Mouse (Mus musculus) frontal cortex, postnatal 10 days (tissue): ENCODE data around the gene a.
A peak's percentile ranks its signal among the peaks of the same experiment; 100 is the strongest.
"Not testable (repeated sequence)": the region's sequence is repeated elsewhere in the genome, so short reads cannot be mapped to it uniquely, and the experiment has no call there.

Experiments
- DNase-seq, 2 experiments: peaks; one replicate each; pipeline ENCODE4 v3.0.0; 2022; ENCODE audit warnings: low spot score in 2 of 2, mixed read lengths in 1 of 2

Gene a

DNA sequence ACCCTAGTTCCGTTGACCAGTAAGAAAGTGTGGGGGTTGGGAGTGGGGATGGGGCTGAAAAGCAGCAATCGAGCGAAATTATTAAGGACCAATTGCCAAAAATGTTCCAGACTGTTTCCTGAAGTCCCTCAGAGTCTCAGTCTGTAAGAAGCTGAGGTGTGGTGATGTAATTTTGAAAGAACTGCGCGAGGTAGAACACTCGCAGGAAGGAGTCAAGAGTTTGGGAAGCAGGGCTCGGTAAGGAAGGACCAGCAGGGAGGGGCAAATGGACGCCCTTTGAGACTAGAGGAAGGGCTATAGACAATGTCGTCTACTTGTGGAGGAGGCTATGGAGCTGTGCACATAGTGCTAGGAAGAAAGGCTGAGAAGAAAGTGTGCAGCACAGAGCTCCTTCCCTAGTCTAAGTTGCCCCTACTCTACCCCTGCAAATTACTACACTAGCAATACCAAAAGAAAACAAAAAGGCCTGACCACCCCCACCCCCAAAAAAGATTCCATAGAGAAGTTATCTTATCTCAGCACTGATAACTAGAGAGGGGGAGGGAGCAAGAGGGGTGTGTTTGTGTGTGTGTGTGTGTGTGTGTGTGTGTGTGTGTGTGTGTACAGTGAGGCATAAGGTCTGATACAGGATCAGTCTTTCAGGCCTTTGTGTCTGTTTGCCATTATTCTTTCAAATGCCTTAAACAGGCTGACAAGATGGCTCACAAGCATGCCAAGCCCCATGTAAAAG, 260.6 kb downstream of the a start:
- no peak for DNase-seq

DNA sequence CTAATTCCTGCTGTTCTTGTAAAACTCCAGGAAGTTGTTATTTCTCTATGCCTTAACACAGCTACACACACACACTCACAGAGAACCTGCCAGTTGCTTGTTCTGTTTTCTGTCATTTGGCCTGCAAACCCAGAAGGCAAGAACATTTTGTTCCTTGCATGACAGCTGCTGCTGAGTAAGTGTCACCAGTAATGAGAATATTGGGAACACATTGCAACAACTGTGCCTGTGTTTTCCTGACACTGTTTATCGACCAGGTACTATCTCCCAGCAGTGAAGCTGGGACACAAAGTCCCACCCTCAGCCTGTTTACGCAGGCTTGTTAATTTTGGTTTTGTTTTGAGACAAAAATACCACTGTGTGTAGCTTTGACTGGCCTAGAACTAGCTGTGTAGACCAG, 261.5 kb downstream of the a start:
- DNase-seq: no peak

DNA sequence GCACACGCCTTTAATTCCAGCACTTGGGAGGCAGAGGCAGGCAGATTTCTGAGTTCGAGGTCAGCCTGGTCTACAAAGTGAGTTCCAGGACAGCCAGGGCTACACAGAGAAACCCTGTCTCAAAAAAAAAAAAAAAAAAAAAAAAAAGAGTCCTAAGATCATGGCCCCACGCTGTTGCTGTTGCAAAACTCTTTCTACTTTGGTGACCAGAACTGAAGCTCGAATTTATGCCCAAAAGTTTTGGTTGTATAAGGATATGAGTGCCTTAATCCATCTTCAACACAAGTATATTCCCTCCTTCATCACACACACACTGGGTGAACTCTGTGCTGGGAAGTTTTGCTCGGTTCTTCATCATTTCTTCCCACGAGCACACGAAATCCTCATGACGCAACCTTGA, 262.3 kb downstream of the a start:
- DNase-seq: not testable (repeated sequence)

DNA sequence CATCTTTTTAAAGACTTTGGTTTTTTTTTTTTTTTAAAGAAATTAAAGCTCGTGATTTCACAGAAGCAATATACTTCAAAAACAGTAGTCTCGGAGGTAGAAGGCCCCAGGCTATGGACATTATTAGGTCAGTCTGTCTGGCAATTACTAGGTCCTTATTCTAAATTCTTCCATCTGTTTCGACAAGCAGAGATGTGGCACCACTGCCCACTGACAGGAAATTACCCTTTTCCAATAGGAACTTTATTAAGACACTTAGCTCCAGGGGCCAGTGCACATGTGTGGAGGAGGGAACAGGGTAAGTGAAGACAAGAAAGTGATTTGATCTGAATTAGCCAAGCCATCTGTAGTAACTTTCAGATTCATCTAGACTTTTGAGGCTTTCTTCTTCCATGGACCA, 263.5 kb downstream of the a start:
- no peak for DNase-seq

DNA sequence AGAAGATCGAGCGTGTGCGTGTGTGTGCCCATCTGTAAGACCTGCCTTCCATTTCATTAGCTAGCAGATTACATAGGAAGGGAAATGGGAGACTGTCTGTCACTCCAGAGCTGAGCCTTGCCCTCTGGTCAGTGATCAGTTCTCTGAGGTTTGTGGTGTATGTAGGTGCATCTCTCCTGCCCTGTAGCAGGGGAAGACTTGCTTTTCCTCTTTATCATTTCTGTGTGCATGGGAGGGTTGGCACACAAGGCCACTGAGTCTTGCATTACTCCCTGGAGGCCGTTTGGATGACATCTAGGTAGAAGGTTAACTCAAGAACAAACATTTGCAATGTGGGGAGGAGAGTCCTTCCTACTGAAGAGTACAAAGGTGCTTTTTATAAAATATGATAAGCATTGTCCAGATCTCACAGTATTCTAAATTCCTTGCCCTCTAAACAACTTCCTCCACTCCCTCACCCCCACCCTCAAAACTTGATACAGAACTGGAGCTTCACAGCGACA, 264.9 kb downstream of the a start:
- no peak for DNase-seq

DNA sequence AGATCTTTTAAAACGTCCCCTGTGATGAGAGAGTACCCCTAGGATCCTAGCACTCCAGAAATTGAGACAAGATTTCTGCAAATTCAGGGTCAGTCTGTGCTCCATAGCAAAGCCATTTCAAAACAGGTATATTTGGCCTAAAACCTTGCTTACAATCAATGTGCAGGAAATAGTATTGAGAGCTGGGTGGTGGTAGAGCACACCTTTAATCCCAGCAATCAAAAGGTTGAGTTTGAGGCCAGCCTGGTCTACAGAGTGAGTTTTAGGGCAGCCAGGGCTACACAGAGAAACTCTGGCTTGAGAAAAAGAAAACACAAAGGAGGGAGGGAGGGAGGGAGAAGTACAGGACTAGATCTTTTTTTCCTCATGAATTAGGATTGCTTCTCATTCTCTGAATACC, 266.2 kb downstream of the a start:
- no peak for DNase-seq

DNA sequence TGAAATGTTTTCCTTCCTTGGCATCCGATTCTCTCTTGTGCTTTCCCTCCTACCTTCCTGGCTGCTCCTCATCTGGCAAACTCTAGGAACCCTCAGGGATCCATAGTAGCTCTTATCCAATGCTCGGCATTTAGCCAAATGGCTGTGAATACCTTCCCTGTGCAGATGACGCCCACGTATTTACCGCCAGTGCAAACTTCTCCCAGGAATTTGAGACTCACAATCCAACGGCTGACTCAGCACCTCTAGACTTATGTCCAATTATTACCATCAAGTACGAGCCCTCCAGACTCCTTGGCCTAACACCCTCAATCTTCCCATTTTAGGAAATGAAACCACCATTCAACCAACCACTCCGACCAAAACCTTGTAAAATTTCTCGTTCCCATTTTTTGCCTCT, 279.8 kb downstream of the a start:
- no peak for DNase-seq

DNA sequence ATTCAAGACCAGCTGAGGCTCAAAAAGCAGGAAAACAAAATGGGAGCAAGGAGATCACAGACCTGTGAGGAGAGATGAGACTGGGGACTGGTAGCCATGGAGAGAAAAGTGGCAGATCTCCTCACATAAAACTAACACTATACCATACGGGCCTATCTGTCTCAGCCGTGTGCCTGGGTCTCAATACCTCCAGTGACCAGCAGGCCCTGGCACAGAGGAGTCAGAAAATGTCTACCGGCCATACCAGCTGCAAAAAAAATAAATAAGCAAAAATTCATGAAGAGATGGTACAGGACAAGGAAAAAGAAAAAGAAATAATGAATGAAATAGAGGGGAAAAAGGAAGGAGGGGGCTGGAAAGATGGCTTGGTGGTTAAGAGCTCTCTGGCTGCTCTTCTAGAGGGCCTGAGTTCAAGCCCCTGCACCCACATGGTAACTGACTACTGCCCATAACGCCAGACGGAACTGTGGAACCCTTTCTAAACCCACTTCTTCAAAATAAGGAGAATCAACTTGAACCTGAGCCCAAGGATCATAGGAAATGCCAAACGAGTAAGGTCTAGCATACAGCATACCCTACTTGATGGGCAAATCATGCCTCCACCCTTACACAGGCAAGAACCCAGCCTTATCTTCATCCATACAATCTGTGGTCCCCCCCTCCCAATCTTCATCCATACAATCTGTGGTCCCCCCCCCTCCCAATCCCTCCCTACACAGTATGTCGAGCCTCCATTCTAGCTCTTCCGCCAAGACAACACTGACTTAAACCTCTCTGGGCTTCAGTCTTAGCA, 281.3 kb downstream of the a start:
- no peak for DNase-seq

DNA sequence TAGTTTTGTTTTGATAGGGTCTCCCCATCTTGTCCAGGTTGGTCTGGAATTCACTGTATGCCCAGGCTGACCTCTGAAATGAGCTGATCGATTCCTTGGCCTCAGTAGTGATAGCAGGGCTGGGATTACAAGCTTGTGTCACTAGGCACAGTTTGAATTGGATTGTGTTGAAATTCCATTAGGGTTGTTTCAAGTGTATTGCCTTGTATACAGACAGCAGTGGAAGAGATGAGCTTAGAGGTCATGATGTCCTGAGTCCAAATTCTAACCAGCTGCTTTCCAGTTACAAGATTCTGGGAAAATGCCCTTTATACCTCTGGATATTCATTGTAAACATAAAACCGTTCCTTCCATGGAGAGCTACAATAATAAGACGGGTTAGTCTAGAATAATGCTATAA, 282.1 kb downstream of the a start:
- no peak for DNase-seq

DNA sequence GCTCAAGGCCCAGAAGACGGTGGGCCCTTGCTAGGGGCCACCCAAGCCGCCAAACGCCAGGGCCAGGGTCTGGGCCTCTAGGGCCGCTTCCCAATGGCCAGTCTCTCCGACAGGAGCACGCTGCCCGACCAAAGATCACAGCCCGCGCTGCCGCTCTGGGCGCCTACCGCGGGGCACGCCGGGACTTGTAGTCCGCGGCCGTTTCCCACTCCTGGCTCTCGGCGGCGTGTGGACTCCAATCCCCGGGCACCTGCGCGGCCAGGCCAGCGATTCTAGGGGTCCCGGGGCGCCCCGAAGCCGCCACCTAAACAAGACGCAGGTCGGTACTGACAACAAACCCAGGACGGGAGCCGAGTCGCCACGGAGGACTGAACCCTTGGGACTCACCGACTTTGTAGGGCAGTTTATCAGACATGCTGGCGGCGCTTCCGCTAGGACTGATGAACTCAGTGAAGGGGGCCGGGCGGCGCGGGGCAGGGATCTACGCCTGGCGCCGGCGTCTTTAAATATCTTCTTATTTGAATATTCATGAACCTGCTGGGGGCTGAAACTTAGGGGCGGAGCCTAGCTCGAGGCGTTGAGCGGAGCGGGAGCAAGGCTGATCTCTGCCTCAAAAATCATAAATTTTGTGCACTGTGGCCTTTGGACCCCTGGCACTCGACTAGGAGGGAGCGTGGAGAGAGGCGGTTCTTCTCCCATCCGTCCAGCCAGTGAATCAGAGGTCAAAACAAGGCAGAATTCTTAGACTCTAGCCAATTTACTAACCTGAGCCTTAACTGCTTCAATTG, 283.0 kb downstream of the a start, which contains the start of gene Ahcy:
Gene Ahcy, minus strand, starts transcription at position 520 of the 788 bp plus-strand sequence.
- DNase-seq: peak; percentile 77 to 88

DNA sequence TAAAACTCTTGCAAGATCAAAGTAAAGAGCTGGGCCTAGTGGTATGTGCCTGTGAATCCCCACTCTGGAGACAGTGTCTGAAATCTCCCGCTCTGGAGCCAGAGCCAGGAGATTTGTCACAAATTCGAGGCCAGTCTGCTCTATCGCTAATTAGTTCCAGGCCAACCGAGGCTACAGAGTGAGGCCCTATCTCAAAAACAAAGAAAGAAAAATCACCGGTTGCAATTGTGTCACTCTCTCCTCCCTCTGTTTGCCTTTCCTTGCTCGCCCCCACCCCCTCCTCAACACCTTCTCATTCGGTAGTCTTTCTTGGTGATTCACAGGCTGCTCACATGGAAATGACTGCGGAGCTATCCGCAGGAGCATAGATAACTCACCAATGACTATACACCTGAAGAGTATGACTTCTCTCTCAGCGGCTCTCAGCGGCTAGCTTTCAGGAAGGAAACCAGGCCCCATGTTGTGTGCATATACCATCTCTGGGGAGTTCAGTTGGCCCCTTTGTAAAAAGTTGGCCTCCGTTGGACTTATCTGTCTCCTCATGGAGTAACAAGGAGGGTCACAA, 283.6 kb downstream of the a start:
- DNase-seq: no peak

DNA sequence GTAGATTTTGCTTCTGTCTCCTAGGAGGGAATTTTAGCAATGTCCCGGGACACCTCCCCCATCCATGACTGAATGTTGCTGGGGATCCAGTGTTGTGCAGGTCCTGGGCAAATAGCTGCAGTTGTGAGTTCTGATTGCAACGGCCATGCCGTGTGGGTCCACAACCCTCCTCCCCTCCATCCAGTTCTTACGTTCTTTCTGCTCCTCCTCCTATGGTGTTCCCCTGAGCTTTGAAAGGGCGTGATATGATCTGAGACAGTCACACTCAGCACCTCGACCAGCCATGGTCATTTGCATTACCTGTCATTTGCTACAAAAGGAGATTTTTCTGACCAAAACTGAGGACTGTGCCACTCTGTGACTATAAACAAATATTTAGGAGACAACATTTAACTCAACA, 284.4 kb downstream of the a start:
- DNase-seq: no peak

DNA sequence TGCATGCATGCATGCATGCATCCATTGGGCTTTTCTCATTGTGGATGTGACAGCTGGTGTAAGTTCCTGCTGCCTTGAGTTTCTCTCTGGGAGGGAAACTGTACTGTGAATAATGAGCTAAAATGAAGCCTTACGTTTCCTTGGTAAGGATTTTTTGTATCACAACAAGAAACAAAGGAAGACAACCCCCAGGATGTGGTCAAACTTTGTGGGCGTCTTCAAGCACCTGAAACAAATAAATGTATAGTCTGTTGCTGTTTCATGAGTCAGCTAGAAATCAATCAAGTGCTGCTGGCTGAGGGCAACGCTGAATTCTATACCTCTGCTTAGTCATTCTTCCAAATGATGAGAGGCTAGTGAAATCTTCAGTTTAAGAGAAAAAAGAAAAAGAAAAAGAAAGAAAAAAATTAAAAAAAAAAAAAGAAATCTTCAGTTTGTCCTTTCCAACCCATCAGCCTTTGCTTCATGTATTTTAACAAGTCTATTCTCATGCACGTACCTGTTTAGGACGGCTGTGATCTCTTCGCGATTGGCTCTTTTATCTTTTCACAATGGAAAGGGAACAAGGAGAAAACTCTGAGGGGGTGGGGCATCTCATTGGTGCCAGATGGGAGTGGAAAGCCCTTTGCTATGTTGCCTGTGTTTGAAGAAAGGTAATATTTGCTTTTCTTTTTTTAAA, 288.4 kb downstream of the a start:
- no peak for DNase-seq

DNA sequence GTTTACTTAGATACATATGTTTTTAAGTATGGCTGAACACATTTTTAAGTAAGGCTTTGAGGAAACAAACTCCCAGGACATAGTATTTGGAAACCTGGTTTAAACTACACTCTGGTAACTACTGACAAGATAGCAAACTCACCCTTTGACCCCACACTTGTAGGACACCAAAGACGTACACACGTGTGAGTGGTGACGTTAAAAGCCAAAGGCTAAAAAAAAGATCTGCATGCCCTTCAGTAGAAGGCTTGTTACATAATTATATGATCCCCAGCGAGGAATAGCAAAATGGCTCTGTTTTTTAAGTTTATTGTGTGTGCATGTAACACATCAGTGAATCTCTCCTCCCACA, 289.0 kb downstream of the a start:
- no peak for DNase-seq

DNA sequence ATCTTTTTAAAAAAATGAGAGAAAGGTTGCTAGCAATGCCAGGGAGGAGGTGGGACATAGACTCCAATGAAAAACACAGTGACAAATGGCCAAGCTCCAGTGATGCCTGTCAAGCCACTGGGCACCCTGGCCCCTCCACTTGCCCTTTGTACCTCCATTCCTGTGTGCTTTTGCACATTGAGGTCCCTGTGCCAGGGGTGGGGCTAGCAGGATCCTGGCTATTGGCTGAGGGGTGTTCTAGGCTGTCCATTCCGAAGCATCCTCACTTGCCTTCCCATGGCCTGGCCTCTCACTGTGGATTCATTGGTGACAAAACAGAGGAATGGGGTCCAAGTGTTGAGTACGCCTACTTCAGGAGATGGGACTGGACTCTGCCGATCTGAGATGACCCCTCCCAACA, 289.9 kb downstream of the a start:
- DNase-seq: no peak

DNA sequence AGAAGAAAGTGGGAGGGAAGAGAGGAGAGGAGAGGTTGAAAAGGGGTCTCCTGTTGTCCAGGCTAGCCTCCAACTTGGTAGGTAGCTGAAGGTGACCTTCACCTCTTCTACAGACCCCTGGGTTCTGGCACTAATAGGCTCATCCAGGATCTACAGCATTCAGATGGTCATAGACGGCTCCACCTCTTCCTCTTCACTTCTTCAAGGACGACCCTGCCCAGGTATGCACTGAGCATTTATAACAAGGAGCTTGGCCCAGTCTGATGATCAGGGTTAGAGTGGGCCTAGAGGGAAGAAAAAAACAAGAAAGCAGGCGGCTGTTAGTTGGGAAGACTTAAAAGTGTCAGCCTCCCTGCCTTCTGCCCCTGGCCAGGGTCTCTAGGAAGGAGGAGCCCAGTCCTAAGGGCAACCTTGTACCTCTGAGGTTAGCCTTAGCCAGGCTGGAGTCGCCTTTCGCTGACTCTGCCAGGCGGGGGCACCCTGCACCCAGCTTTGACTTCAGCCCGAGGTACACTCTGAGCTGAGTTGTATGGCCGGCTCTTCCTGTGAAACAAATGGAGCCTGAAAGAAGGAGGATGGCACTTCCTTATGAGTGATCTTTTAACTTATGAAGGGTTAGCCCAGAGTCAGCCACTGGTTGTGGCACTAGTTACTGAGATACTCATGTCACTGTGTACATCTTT, 291.1 kb downstream of the a start:
- DNase-seq: peak in 1 of 2 experiments; percentile 53

DNA sequence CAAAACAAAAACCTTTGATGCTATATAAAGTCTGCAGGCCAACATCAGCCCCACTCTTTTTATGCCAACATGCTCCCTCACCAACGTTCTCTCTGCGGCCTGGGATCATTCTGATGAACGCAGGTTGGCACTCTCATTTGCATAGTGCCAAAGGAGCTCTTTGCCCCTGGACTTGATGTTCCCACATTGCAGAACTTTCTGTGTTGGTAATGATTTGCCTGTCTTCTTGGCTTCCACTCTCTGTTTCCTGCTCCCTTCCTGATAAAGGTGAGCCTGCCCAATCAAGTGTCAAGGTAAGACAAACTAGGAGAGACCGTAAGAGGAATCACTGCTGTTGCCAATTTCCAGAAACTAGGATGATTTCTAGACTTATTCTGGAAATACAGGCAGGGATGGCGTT, 293.3 kb downstream of the a start:
- DNase-seq: no peak

DNA sequence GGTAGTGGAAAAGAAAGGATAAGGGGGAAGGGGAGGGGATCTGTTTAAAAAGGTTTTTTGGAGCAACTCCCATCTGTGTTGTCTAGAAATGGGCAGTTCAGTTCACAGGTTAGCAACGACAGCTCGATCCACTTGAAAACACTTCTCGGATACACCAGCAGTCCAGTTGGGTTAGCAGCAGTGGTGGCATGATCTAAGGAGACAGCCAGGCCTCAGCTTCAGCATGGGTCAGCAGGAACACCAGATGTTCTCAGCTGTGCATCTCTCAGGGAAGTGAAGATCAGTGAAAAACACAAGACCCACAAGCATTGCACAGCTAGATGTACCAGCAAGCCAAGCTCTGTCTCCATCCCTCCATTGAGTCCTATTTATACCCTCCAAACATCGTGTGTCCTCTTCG, 295.1 kb downstream of the a start:
- DNase-seq: no peak

DNA sequence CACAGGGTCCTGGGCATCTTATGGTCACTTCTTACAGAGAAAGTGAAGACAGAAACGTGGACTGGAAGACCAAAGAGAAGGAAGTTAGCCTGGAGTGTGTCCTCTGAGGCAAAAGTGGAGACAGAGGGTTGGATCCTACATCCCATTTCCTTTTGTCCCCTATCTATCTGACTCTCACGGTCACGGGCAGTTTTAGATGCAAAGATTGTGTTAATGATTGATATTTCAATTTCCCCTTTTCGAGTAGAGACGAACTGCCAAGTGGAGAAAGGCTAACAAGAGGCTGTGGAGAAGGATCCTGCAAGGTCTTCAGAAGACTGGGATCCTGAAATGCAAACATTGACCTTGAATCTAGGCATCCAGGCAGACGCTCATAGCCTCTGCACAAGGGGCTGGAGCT, 297.1 kb downstream of the a start:
- DNase-seq: no peak

DNA sequence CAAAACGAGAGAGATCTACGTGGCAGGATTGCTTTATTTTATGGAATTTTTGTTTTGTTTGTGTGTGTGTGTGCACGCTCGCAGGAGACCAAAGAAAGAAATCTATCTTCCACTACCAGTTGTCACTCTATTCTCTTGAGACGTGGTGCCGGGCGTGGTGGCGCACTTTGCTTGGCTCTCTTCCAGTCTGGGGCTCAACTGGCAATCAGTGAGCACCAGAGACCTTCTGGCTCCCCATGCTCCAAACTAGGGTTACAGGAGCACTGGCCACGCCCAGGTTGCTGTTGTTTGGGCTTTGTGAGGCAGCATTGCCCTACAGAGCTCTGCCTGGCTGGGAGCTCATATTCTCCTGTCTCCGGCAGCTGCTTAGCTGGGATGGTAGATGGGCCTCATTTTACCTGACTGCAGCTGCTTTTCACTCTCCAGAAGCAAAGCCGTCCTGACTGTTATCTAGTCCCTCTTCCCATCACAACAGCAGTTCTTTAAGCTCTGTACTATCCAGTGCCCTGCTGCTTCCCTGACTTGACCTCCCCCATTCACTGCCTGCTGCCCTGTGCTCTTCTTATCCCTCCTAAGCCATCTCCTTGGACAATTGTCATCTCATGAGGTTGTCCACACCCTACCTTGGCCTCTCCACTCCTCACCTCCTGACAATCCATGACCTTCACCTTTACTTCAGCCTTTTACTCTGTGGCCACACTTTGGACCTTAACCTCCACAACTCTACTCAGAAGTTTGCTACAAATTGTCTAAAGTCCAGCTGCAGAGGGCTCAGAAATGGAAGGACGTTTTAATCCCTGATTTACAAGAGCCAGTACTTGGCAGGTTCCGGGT, 299.9 kb downstream of the a start:
- no peak for DNase-seq
